Comparison of ENCODE assay signal across 37 mouse cellular contexts in the genomic region with DNA sequence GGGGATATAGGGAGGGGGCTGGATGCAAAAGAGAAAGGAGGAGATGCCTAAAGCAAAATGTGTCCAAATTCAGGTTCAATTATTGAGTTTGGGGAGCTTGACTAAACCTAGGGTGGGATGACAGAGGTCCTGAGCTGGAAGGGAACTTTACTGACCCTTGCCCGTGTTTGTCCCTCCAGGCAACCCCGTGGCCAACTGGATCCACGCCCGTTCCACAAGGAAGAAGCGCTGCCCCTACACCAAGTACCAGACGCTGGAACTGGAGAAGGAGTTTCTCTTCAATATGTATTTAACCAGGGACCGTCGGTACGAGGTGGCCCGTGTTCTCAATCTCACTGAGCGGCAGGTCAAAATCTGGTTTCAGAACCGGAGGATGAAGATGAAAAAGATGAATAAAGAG. TPM values are rescaled to one million over a fixed set of nuclear protein-coding genes. Genes with fewer than 3 reads are reported as not detected.
DNase-seq lines count a peak whose midpoint lies in the region; ATAC-seq and TF ChIP-seq lines count a peak whose summit lies in the region.
"Had no signal": no experiment of that assay in that cellular context is flagged by ENCODE, and none has a peak within 500 bp of the region (broad histone marks: within the 10 kb centered on the region; RNA-seq: fewer than 3 reads in every experiment).

No protein-coding gene starts in this region.

- peak overlapping the region; percentile 84 for H3K4me2 ChIP-seq in kidney, embryonic 16.5 days (replicated peaks; ENCODE audit: low read depth, low read length)
- peak overlapping the region; percentile 86 for H3K4me2 ChIP-seq in neural tube, embryonic 12.5 days (replicated peaks)
- H3K4me2 ChIP-seq: embryonic facial prominence, embryonic 13.5 days; forebrain, embryonic 15.5 days; heart, embryonic 12.5 days; hindbrain, embryonic 13.5 days; liver, embryonic 13.5 days; midbrain, embryonic 13.5 days had no signal

- H3K4me1 ChIP-seq in kidney, embryonic 16.5 days (ENCODE audit: insufficient read depth, low read length), result peaks cover 73% of the 10 kb centered on the region
- H3K4me1 ChIP-seq in limb, embryonic 10.5 days, result peaks cover 88% of the 10 kb centered on the region
- peaks cover 35% of the 10 kb centered on the region for H3K4me1 ChIP-seq in neural tube, embryonic 12.5 days

- peaks cover 35% of the 10 kb centered on the region for H3K27me3 ChIP-seq in kidney, embryonic 16.5 days (ENCODE audit: insufficient read depth, low read length)
- H3K27me3 ChIP-seq in limb, embryonic 10.5 days (ENCODE audit: low read depth, poor library complexity, severe bottlenecking), result peaks cover 100% of the 10 kb centered on the region
- peaks cover 35% of the 10 kb centered on the region for H3K27me3 ChIP-seq in neural tube, embryonic 12.5 days (replicated peaks)
- H3K27me3 ChIP-seq: Patski had no signal

- H3K27ac ChIP-seq in gastrocnemius, adult 2 months, result 0 out of 2 replicates have a peak overlapping the region, but pooled peaks have one; percentile 6
- H3K27ac ChIP-seq in kidney, embryonic 16.5 days (ENCODE audit: low read length), result peak overlapping the region; percentile 78
- 0 out of 2 replicates have a peak overlapping the region, but pooled peaks have one; percentile 36 for H3K27ac ChIP-seq in limb, embryonic 10.5 days
- H3K27ac ChIP-seq in neural tube, embryonic 12.5 days, result peak overlapping the region; percentile 72
- H3K27ac ChIP-seq: embryonic facial prominence, embryonic 13.5 days; forebrain, embryonic 10.5 days; forebrain, embryonic 15.5 days; heart, adult 2 months; hindbrain, embryonic 13.5 days; liver, embryonic 13.5 days; macrophage; midbrain, embryonic 13.5 days had no signal

- H3K9me3 ChIP-seq in kidney, embryonic 16.5 days (ENCODE audit: low read length), result no peaks in the 10 kb centered on the region
- no peaks in the 10 kb centered on the region for H3K9me3 ChIP-seq in limb, embryonic 10.5 days (replicated peaks)
- no peaks in the 10 kb centered on the region for H3K9me3 ChIP-seq in neural tube, embryonic 12.5 days
- H3K9me3 ChIP-seq: embryonic facial prominence, embryonic 13.5 days; forebrain, embryonic 10.5 days; forebrain, embryonic 15.5 days; heart, embryonic 12.5 days; hindbrain, embryonic 13.5 days; liver, embryonic 13.5 days; midbrain, embryonic 13.5 days had no signal

- ATAC-seq in kidney, embryonic 16.5 days (ENCODE audit: low FRiP score, low TSS enrichment), result no peak
- ATAC-seq in neural tube, embryonic 12.5 days (ENCODE audit: low FRiP score, low read depth), result no peak
- ATAC-seq: forebrain, embryonic 15.5 days; lung, postnatal 0 days; midbrain, embryonic 13.5 days; Patski had no signal

- H3K4me3 ChIP-seq in gastrocnemius, adult 2 months, result peak overlapping the region; percentile 81
- H3K4me3 ChIP-seq in kidney, embryonic 16.5 days (ENCODE audit: low read length), result peak overlapping the region; percentile 74
- H3K4me3 ChIP-seq in limb, embryonic 10.5 days, result peak overlapping the region; percentile 60
- peak overlapping the region; percentile 92 for H3K4me3 ChIP-seq in neural tube, embryonic 12.5 days
- H3K4me3 ChIP-seq: embryonic facial prominence, embryonic 13.5 days; forebrain, embryonic 10.5 days; forebrain, embryonic 15.5 days; heart, adult 2 months; heart, embryonic 12.5 days; hindbrain, embryonic 13.5 days; liver, embryonic 13.5 days; midbrain, embryonic 13.5 days had no signal

- intact Hi-C loops in gastrocnemius, adult 2 months (cut with DNase I), result no loop called here

- H3K9ac ChIP-seq in kidney, embryonic 16.5 days (replicated peaks; ENCODE audit: low read length), result peak overlapping the region; percentile 77
- peak overlapping the region; percentile 100 for H3K9ac ChIP-seq in neural tube, embryonic 12.5 days
- H3K9ac ChIP-seq: embryonic facial prominence, embryonic 13.5 days; forebrain, embryonic 15.5 days; heart, embryonic 12.5 days; hindbrain, embryonic 13.5 days; liver, embryonic 13.5 days; midbrain, embryonic 13.5 days had no signal

- DNase-seq in gastrocnemius, adult 2 months, result peak; percentile 49
- no peak for DNase-seq in gastrocnemius, adult 18-20 months (ENCODE audit: low spot score)
- DNase-seq in kidney, postnatal 14 days, result no peak
- no peak for DNase-seq in limb, embryonic 10.5 days (ENCODE audit: low spot score)
- DNase-seq in right cerebral cortex, postnatal 4 days, result no peak
- DNase-seq in adrenal gland, postnatal 25 days, result no peak
- DNase-seq: adrenal gland, postnatal 10 days; cerebellum, adult 11 months; cerebellum, adult 9-10 months; cerebellum, postnatal 36 days; embryo, embryonic 11 days; heart, adult 2 months; heart, postnatal 4 days; kidney, adult 9 months; liver, embryonic 13.5 days; lung, adult 18-20 months; thymus, adult 2 months; thymus, postnatal 36 days had no signal

- TF ChIP-seq CTCF in gastrocnemius, adult 2 months (IDR thresholded peaks at IDR 0.05), result no peak

- WGBS in kidney, embryonic 16.5 days, result 10% methylated on average over 12 of the region's 12 CpGs
- WGBS in limb, embryonic 10.5 days, result 2% methylated on average over 12 of the region's 12 CpGs
- WGBS in neural tube, embryonic 12.5 days, result 3% methylated on average over 12 of the region's 12 CpGs

- H3K36me3 ChIP-seq in kidney, embryonic 16.5 days (ENCODE audit: insufficient read depth, low read length), result no peaks in the 10 kb centered on the region
- H3K36me3 ChIP-seq in limb, embryonic 10.5 days, result no peaks in the 10 kb centered on the region
- peaks cover 4% of the 10 kb centered on the region; the same call in 1 of the 2 replicates for H3K36me3 ChIP-seq in neural tube, embryonic 12.5 days
- H3K36me3 ChIP-seq: embryonic facial prominence, embryonic 13.5 days; forebrain, embryonic 10.5 days; forebrain, embryonic 15.5 days; heart, embryonic 12.5 days; hindbrain, embryonic 13.5 days; liver, embryonic 13.5 days; midbrain, embryonic 13.5 days had no signal

RNA-seq across cellular contexts. Expression of a gene that starts 6.7 kb away (rescaled TPM):
- 1 to 10 TPM; 1.0 to 2.8 TPM for total RNA-seq in gastrocnemius, adult 2 months (2021)
- total RNA-seq in gastrocnemius, adult 18-20 months (2021), result 1 to 10 TPM; 1.3 to 1.9 TPM
- 6.6 and 9.2 TPM in 2 replicates for polyA plus RNA-seq in kidney, embryonic 16.5 days (2015; fragmentation: Nextera tagmentation; extraction: Ambion mirVana)
- 5.1 and 6.0 TPM in 2 replicates for polyA plus RNA-seq in limb, embryonic 10.5 days (2016; fragmentation: Nextera tagmentation; extraction: Ambion mirVana)
- polyA plus RNA-seq in neural tube, embryonic 12.5 days (2016; fragmentation: Nextera tagmentation; extraction: Ambion mirVana), result 44.5 and 65.6 TPM in 2 replicates
- 21.5 and 26.7 TPM in 2 replicates for total RNA-seq in adrenal gland, postnatal 25 days (2021)
- total RNA-seq: heart, adult 2 months; heart, postnatal 4 days; layer of hippocampus, adult 8-10 months; layer of hippocampus, postnatal 25 days; left cerebral cortex, adult 8-10 months; megakaryocyte-erythroid progenitor cell, adult 5-6 weeks; monocyte, adult 5-6 weeks; neutrophil, adult 5-6 weeks had no signal
- polyA plus RNA-seq: embryonic facial prominence, embryonic 13.5 days; forebrain, embryonic 10.5 days; forebrain, embryonic 15.5 days; frontal cortex, adult 2 months; heart, adult 2 months; heart, postnatal 0 days; lung, postnatal 0 days; macrophage; midbrain, embryonic 13.5 days had no signal

RNA-seq across cellular contexts. Expression of a gene that starts 7.5 kb away (rescaled TPM):
- 1 to 10 TPM; 6.7 to 8.3 TPM for total RNA-seq in gastrocnemius, adult 2 months (2021)
- total RNA-seq in gastrocnemius, adult 18-20 months (2021), result 1 to 10 TPM; 6.8 to 7.4 TPM
- 7.4 and 9.2 TPM in 2 replicates for polyA plus RNA-seq in kidney, embryonic 16.5 days (2015; fragmentation: Nextera tagmentation; extraction: Ambion mirVana)
- polyA plus RNA-seq in limb, embryonic 10.5 days (2016; fragmentation: Nextera tagmentation; extraction: Ambion mirVana), result 4.4 and 6.9 TPM in 2 replicates
- polyA plus RNA-seq in neural tube, embryonic 12.5 days (2016; fragmentation: Nextera tagmentation; extraction: Ambion mirVana), result 45.2 and 47.4 TPM in 2 replicates
- 0.85 and 1.5 TPM in 2 replicates for total RNA-seq in adrenal gland, postnatal 25 days (2021)
- total RNA-seq: heart, adult 2 months; heart, postnatal 4 days; layer of hippocampus, adult 8-10 months; layer of hippocampus, postnatal 25 days; left cerebral cortex, adult 8-10 months; megakaryocyte-erythroid progenitor cell, adult 5-6 weeks; monocyte, adult 5-6 weeks; neutrophil, adult 5-6 weeks had no signal
- polyA plus RNA-seq: embryonic facial prominence, embryonic 13.5 days; forebrain, embryonic 10.5 days; forebrain, embryonic 15.5 days; frontal cortex, adult 2 months; heart, adult 2 months; heart, embryonic 12.5 days; heart, postnatal 0 days; liver, embryonic 13.5 days; lung, postnatal 0 days; macrophage; midbrain, embryonic 13.5 days had no signal

RNA-seq across cellular contexts. Expression of a gene that starts 14.3 kb away (rescaled TPM):
- 1 to 10 TPM; 8.1 to 8.6 TPM for total RNA-seq in gastrocnemius, adult 2 months (2021)
- total RNA-seq in gastrocnemius, adult 18-20 months (2021), result 1 to 10 TPM; 5.3 to 5.8 TPM
- polyA plus RNA-seq in kidney, embryonic 16.5 days (2015; fragmentation: Nextera tagmentation; extraction: Ambion mirVana), result 7.6 and 11.0 TPM in 2 replicates
- polyA plus RNA-seq in limb, embryonic 10.5 days (2016; fragmentation: Nextera tagmentation; extraction: Ambion mirVana), result 10.1 and 10.2 TPM in 2 replicates
- 68.8 and 77.1 TPM in 2 replicates for polyA plus RNA-seq in neural tube, embryonic 12.5 days (2016; fragmentation: Nextera tagmentation; extraction: Ambion mirVana)
- total RNA-seq in adrenal gland, postnatal 25 days (2021), result 59.4 and 68.1 TPM in 2 replicates
- total RNA-seq: heart, adult 2 months; layer of hippocampus, adult 8-10 months; layer of hippocampus, postnatal 25 days; left cerebral cortex, adult 8-10 months; megakaryocyte-erythroid progenitor cell, adult 5-6 weeks; monocyte, adult 5-6 weeks; neutrophil, adult 5-6 weeks had no signal
- polyA plus RNA-seq: embryonic facial prominence, embryonic 13.5 days; forebrain, embryonic 10.5 days; forebrain, embryonic 15.5 days; frontal cortex, adult 2 months; heart, adult 2 months; heart, postnatal 0 days; lung, postnatal 0 days; macrophage; midbrain, embryonic 13.5 days had no signal

RNA-seq across cellular contexts. Expression of a gene that starts 16.5 kb away (rescaled TPM):
- total RNA-seq in gastrocnemius, adult 2 months (2021), result 1 to 10 TPM; 2.7 to 2.9 TPM
- total RNA-seq in gastrocnemius, adult 18-20 months (2021), result 1 to 10 TPM; 1.5 to 2.1 TPM
- polyA plus RNA-seq in kidney, embryonic 16.5 days (2015; fragmentation: Nextera tagmentation; extraction: Ambion mirVana), result 4.3 and 5.9 TPM in 2 replicates
- 10.6 and 12.7 TPM in 2 replicates for polyA plus RNA-seq in limb, embryonic 10.5 days (2016; fragmentation: Nextera tagmentation; extraction: Ambion mirVana)
- 32.1 and 35.5 TPM in 2 replicates for polyA plus RNA-seq in neural tube, embryonic 12.5 days (2016; fragmentation: Nextera tagmentation; extraction: Ambion mirVana)
- 7.6 and 9.0 TPM in 2 replicates for total RNA-seq in adrenal gland, postnatal 25 days (2021)
- total RNA-seq: heart, adult 2 months; heart, postnatal 4 days; layer of hippocampus, adult 8-10 months; layer of hippocampus, postnatal 25 days; left cerebral cortex, adult 8-10 months; megakaryocyte-erythroid progenitor cell, adult 5-6 weeks; monocyte, adult 5-6 weeks; neutrophil, adult 5-6 weeks had no signal
- polyA plus RNA-seq: forebrain, embryonic 10.5 days; forebrain, embryonic 15.5 days; frontal cortex, adult 2 months; heart, postnatal 0 days; lung, postnatal 0 days; macrophage had no signal

RNA-seq across cellular contexts. Expression of a gene that starts 17.1 kb away (rescaled TPM):
- total RNA-seq in gastrocnemius, adult 2 months (2021), result 10 to 100 TPM; 72.4 to 84.8 TPM
- 10 to 100 TPM; 78.5 to 88.0 TPM for total RNA-seq in gastrocnemius, adult 18-20 months (2021)
- polyA plus RNA-seq in kidney, embryonic 16.5 days (2015; fragmentation: Nextera tagmentation; extraction: Ambion mirVana), result 49.0 and 54.0 TPM in 2 replicates
- 21.4 and 51.4 TPM in 2 replicates for polyA plus RNA-seq in limb, embryonic 10.5 days (2016; fragmentation: Nextera tagmentation; extraction: Ambion mirVana)
- 62.1 and 77.3 TPM in 2 replicates for polyA plus RNA-seq in neural tube, embryonic 12.5 days (2016; fragmentation: Nextera tagmentation; extraction: Ambion mirVana)
- total RNA-seq in adrenal gland, postnatal 25 days (2021), result 0.36 and 0.48 TPM in 2 replicates
- total RNA-seq: heart, adult 2 months; heart, postnatal 4 days; layer of hippocampus, adult 8-10 months; layer of hippocampus, postnatal 25 days; left cerebral cortex, adult 8-10 months; megakaryocyte-erythroid progenitor cell, adult 5-6 weeks; monocyte, adult 5-6 weeks; neutrophil, adult 5-6 weeks had no signal
- polyA plus RNA-seq: forebrain, embryonic 10.5 days; forebrain, embryonic 15.5 days; frontal cortex, adult 2 months; heart, adult 2 months; heart, embryonic 12.5 days; heart, postnatal 0 days; hindbrain, embryonic 13.5 days; liver, embryonic 13.5 days; lung, postnatal 0 days; macrophage; midbrain, embryonic 13.5 days had no signal

Comparison
In these comparisons a context has a peak if more than half of its experiments do, and no peak if none do; other contexts are left out.
1. H3K27ac ChIP-seq: peak in every context shown above with its lines; median percentile 78 in kidney, embryonic 16.5 days; 72 in neural tube, embryonic 12.5 days; 36 in limb, embryonic 10.5 days; 6 in gastrocnemius, adult 2 months.